ENCODE assay signal across 18 mouse cellular contexts in the genomic region with DNA sequence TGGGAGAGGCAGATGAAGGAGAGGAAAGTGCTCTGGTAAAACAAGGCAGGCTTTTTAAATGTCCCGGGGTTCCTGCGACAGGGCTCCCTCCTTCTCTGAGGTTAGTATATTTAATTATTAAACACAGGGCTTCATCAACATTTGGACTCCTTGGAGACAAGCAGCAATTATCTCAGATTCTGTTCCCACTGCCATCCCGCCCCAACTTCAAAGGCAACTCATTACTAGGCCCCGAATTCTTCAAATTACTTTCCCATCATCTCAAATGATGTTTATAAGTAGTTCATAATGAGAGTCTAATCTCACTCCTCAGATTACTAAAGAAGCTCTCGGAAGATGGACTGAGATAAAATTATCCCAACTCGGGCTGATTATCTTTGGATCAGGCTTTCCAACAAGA.
DNase-seq lines count a peak whose midpoint lies in the region; ATAC-seq and TF ChIP-seq lines count a peak whose summit lies in the region.
"Had no signal": no experiment of that assay in that cellular context is flagged by ENCODE, and none has a peak within 500 bp of the region (broad histone marks: within the 10 kb centered on the region; RNA-seq: fewer than 3 reads in every experiment).

No protein-coding gene starts in this region.

- H3K36me3 ChIP-seq in forebrain, embryonic 14.5 days (ENCODE audit: control insufficient read depth, insufficient read depth, low read length), result no peaks in the 10 kb centered on the region
- no peaks in the 10 kb centered on the region for H3K36me3 ChIP-seq in forebrain, embryonic 15.5 days
- no peaks in the 10 kb centered on the region for H3K36me3 ChIP-seq in midbrain, embryonic 14.5 days (ENCODE audit: control insufficient read depth, insufficient read depth, low read length)
- H3K36me3 ChIP-seq in midbrain, embryonic 11.5 days (ENCODE audit: control insufficient read depth, insufficient read depth, low read length), result no peaks in the 10 kb centered on the region
- H3K36me3 ChIP-seq: embryonic facial prominence, embryonic 12.5 days; heart, embryonic 15.5 days; hindbrain, embryonic 15.5 days had no signal

- no peaks in the 10 kb centered on the region for H3K27me3 ChIP-seq in forebrain, embryonic 14.5 days (replicated peaks; ENCODE audit: control insufficient read depth, insufficient read depth, low read length)
- no peaks in the 10 kb centered on the region for H3K27me3 ChIP-seq in forebrain, embryonic 15.5 days
- no peaks in the 10 kb centered on the region for H3K27me3 ChIP-seq in midbrain, embryonic 14.5 days (ENCODE audit: control insufficient read depth, insufficient read depth, low read length)
- no peaks in the 10 kb centered on the region for H3K27me3 ChIP-seq in midbrain, embryonic 11.5 days (ENCODE audit: control insufficient read depth, insufficient read depth, low read length)
- H3K27me3 ChIP-seq: embryonic facial prominence, embryonic 12.5 days; heart, embryonic 15.5 days; hindbrain, embryonic 15.5 days had no signal

- H3K9me3 ChIP-seq in forebrain, embryonic 14.5 days (replicated peaks; ENCODE audit: control insufficient read depth, low read length), result no peaks in the 10 kb centered on the region
- no peaks in the 10 kb centered on the region for H3K9me3 ChIP-seq in forebrain, embryonic 15.5 days
- no peaks in the 10 kb centered on the region for H3K9me3 ChIP-seq in midbrain, embryonic 14.5 days (ENCODE audit: control insufficient read depth, low read length)
- H3K9me3 ChIP-seq in midbrain, embryonic 11.5 days (ENCODE audit: control insufficient read depth, low read length), result no peaks in the 10 kb centered on the region
- H3K9me3 ChIP-seq: embryonic facial prominence, embryonic 12.5 days; heart, embryonic 15.5 days; hindbrain, embryonic 15.5 days had no signal

- H3K4me2 ChIP-seq in forebrain, embryonic 14.5 days (ENCODE audit: low read length), result no peak overlapping the region
- no peak overlapping the region for H3K4me2 ChIP-seq in forebrain, embryonic 15.5 days (replicated peaks)
- no peak overlapping the region for H3K4me2 ChIP-seq in midbrain, embryonic 14.5 days (ENCODE audit: low read length)
- H3K4me2 ChIP-seq in midbrain, embryonic 11.5 days, result no peak overlapping the region
- H3K4me2 ChIP-seq: embryonic facial prominence, embryonic 12.5 days; heart, embryonic 11.5 days; heart, embryonic 15.5 days; hindbrain, embryonic 15.5 days had no signal

- TF ChIP-seq CTCF in brain, embryonic 14.5 days (IDR thresholded peaks at IDR 0.05; ENCODE audit: borderline replicate concordance, extremely low read depth, insufficient read depth, insufficient read length), result no peak

- no peak for ATAC-seq in forebrain, embryonic 14.5 days
- ATAC-seq in forebrain, embryonic 15.5 days (replicated peaks), result no peak
- no peak for ATAC-seq in midbrain, embryonic 14.5 days (ENCODE audit: low FRiP score, low TSS enrichment)
- no peak for ATAC-seq in midbrain, embryonic 11.5 days (ENCODE audit: low FRiP score)
- ATAC-seq: intestine, embryonic 16.5 days had no signal

- no peak overlapping the region for H3K4me3 ChIP-seq in forebrain, embryonic 14.5 days (ENCODE audit: low read depth, low read length)
- no peak overlapping the region for H3K4me3 ChIP-seq in forebrain, embryonic 15.5 days
- no peak overlapping the region for H3K4me3 ChIP-seq in midbrain, embryonic 14.5 days (replicated peaks; ENCODE audit: low read depth, low read length)
- no peak overlapping the region for H3K4me3 ChIP-seq in midbrain, embryonic 11.5 days (ENCODE audit: low read depth, low read length)
- H3K4me3 ChIP-seq: embryonic facial prominence, embryonic 12.5 days; heart, embryonic 15.5 days; hindbrain, embryonic 15.5 days had no signal

- no peak overlapping the region for H3K27ac ChIP-seq in forebrain, embryonic 14.5 days (ENCODE audit: low read depth, low read length)
- no peak overlapping the region for H3K27ac ChIP-seq in forebrain, embryonic 15.5 days (replicated peaks)
- no peak overlapping the region for H3K27ac ChIP-seq in midbrain, embryonic 14.5 days (replicated peaks; ENCODE audit: low read depth, low read length)
- no peak overlapping the region for H3K27ac ChIP-seq in midbrain, embryonic 11.5 days (ENCODE audit: low read depth, low read length)
- H3K27ac ChIP-seq: embryonic facial prominence, embryonic 12.5 days; heart, embryonic 15.5 days; hindbrain, embryonic 15.5 days had no signal

- 17% methylated on average over 6 of the region's 6 CpGs for WGBS in forebrain, embryonic 14.5 days
- WGBS in forebrain, embryonic 15.5 days, result 18% methylated on average over 6 of the region's 6 CpGs
- 47% methylated on average over 6 of the region's 6 CpGs for WGBS in midbrain, embryonic 14.5 days
- 58% methylated on average over 6 of the region's 6 CpGs for WGBS in midbrain, embryonic 11.5 days

- TF ChIP-seq POLR2A in brain, embryonic 14.5 days (IDR thresholded peaks at IDR 0.05; ENCODE audit: borderline replicate concordance, extremely low read depth, insufficient read depth, insufficient read length, poor library complexity, severe bottlenecking), result no peak

- no peak overlapping the region for H3K9ac ChIP-seq in forebrain, embryonic 14.5 days (ENCODE audit: low read length)
- H3K9ac ChIP-seq in forebrain, embryonic 15.5 days (replicated peaks), result no peak overlapping the region
- no peak overlapping the region for H3K9ac ChIP-seq in midbrain, embryonic 14.5 days (replicated peaks; ENCODE audit: low read length)
- no peak overlapping the region for H3K9ac ChIP-seq in midbrain, embryonic 11.5 days (ENCODE audit: low read length)
- H3K9ac ChIP-seq: embryonic facial prominence, embryonic 12.5 days; heart, embryonic 15.5 days; hindbrain, embryonic 15.5 days had no signal

- peaks cover 5% of the 10 kb centered on the region; the same call in 1 of the 2 replicates for H3K4me1 ChIP-seq in forebrain, embryonic 14.5 days (ENCODE audit: control insufficient read depth, insufficient read depth, low read length)
- 0 out of 2 replicates have a peak, but pooled peaks cover 3% of the 10 kb centered on the region for H3K4me1 ChIP-seq in forebrain, embryonic 15.5 days
- H3K4me1 ChIP-seq in midbrain, embryonic 14.5 days (ENCODE audit: control insufficient read depth, insufficient read depth, low read length), result peaks cover 7% of the 10 kb centered on the region; the same call in 1 of the 2 replicates
- peaks cover 4% of the 10 kb centered on the region for H3K4me1 ChIP-seq in midbrain, embryonic 11.5 days (ENCODE audit: control insufficient read depth, insufficient read depth, low read length)
- H3K4me1 ChIP-seq: hindbrain, embryonic 15.5 days had no signal

- peak; percentile 34 for DNase-seq in forebrain, embryonic 14.5 days (ENCODE audit: low spot score)
- peak; percentile 45 for DNase-seq in midbrain, embryonic 14.5 days
- no peak for DNase-seq in midbrain, embryonic 11.5 days (ENCODE audit: low spot score, missing footprints)
- peak; percentile 73 for DNase-seq in Muller cell, postnatal 12 days (ENCODE audit: inconsistent ontology term)
- DNase-seq in brain, embryonic 14.5 days (ENCODE audit: low read depth), result peak; percentile 71
- DNase-seq: adrenal gland, adult 8-10 months; cerebellum, adult 11-12 months; cerebellum, adult 9-10 months; cerebellum, postnatal 25 days; gastrocnemius, postnatal 36 days; heart, adult 11 months; heart, postnatal 14 days had no signal
